Mouse (Mus musculus) midbrain, embryonic 12.5 days (tissue): Measurements from ENCODE around the gene Gm27021. TPM values are rescaled to one million over a fixed set of nuclear protein-coding genes. Genes with fewer than 3 reads are reported as not detected.
A peak's percentile ranks its signal among the peaks of the same experiment; 100 is the strongest.

Experiments
- ATAC-seq: fragments of 200-750 bp; cut with Nextera tagmentation; 2 replicates; pipeline ENCODE4 v1.8.0; 2017; ENCODE audit warnings: low read depth, moderate TSS enrichment, moderate library complexity; ENCODE audit not compliant: low FRiP score
- H3K27ac ChIP-seq: fragments of 300-500 bp; sonication (generic); replicated peaks from 2 replicates; pipeline ENCODE4 v1.5.1; 2016; ENCODE audit warnings: mild to moderate bottlenecking
- H3K27me3 ChIP-seq: fragments of 300-500 bp; sonication (generic); 2 replicates; pipeline ENCODE4 v1.6.1; 2016; ENCODE audit warnings: mild to moderate bottlenecking
- H3K36me3 ChIP-seq: fragments of 300-500 bp; sonication (generic); 2 replicates; pipeline ENCODE4 v1.6.1; 2016
- H3K4me1 ChIP-seq: fragments of 300-500 bp; sonication (generic); 2 replicates; pipeline ENCODE4 v1.6.1; 2016
- H3K4me2 ChIP-seq: fragments of 300-500 bp; sonication (generic); replicated peaks from 2 replicates; pipeline ENCODE4 v1.6.1; 2016; ENCODE audit warnings: mild to moderate bottlenecking, moderate library complexity
- H3K4me3 ChIP-seq: fragments of 300-500 bp; sonication (generic); 2 replicates; pipeline ENCODE4 v1.5.1; 2016; ENCODE audit warnings: mild to moderate bottlenecking
- H3K9ac ChIP-seq: fragments of 300-500 bp; sonication (generic); replicated peaks from 2 replicates; pipeline ENCODE4 v1.6.1; 2016; ENCODE audit warnings: mild to moderate bottlenecking, moderate library complexity
- H3K9me3 ChIP-seq: fragments of 300-500 bp; sonication (generic); 2 replicates; pipeline ENCODE4 v1.6.1; 2016; ENCODE audit warnings: mild to moderate bottlenecking
- WGBS: fragments of 180-500 bp; shearing (Covaris S2); methylation state at CpG from one replicate; pipeline ENCODE4 v1.1.7; 2016; 5-methylcytosine and 5-hydroxymethylcytosine counted together
- polyA plus RNA-seq: library from polyadenylated mRNA; unstranded; fragments of >200 nt; fragmentation: Nextera tagmentation; extraction: Ambion mirVana; gene quantifications from 2 replicates; pipeline ENCODE4 v1.2.1, GENCODE M21; 2016

The Gm27021 gene
- polyA plus RNA-seq, 1 experiment from 2014 or later = 3.0 TPM

DNA sequence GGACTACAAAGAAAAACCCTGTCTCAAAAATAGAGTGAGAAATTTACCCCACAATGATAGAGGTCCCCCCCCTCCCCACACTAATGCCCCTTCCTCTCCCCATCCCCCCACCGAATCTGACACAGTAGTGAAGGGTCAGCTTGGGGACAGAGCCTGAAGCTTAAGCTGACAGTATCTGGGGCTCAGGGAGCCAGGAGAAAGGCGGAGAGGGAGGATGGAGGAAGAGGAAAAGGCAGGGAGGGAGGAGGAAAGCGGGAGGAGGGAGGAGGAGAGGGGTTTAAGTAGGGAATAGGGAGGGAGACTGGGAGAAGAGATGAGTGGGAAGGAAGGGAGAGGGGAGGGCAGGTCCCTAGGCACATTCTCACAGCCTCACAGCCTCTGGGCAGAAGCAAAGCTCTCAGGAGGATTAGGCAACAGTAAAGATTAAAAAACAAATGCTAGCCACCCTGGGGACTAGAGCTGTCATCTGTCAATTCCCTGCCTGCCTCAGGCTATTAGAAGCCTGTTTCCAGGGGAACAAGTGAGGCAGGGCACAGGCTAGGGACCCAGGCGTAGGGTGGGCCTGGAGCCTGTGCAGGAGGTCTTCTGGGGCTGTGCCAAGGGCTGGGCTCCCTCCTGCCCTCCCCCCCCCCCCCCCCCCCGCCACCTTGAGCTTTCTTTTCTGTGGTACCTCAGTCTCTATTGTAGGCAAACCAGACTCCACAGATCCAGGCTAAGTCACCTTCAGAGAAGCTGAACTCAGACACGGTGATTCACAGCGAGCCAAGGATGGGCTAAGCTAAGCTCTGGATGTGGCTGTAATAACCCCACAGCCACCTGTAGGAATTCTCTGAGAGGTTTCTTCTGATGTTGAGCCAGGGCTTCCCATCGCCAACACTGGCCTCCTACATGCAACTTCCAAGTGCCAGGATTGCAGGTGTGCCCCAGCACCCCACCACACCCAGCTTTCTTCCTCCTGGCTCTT, 50.9 kb downstream of the Gm27021 start:
- H3K4me2 ChIP-seq = peak overlapping the region; percentile 9; the same call in 1 of the 2 replicates
- peak; percentile 81 for ATAC-seq
- no peaks in the 10 kb centered on the region for H3K9me3 ChIP-seq
- peak overlapping the region; percentile 83 for H3K27ac ChIP-seq
- WGBS = 12% methylated on average over 7 of the region's 8 CpGs
- H3K4me3 ChIP-seq = no peak overlapping the region
- peaks cover 37% of the 10 kb centered on the region for H3K4me1 ChIP-seq
- H3K36me3 ChIP-seq = no peaks in the 10 kb centered on the region
- H3K27me3 ChIP-seq = 0 out of 2 replicates have a peak, but pooled peaks cover 2% of the 10 kb centered on the region
- H3K9ac ChIP-seq = peak overlapping the region; percentile 21; the same call in 1 of the 2 replicates

DNA sequence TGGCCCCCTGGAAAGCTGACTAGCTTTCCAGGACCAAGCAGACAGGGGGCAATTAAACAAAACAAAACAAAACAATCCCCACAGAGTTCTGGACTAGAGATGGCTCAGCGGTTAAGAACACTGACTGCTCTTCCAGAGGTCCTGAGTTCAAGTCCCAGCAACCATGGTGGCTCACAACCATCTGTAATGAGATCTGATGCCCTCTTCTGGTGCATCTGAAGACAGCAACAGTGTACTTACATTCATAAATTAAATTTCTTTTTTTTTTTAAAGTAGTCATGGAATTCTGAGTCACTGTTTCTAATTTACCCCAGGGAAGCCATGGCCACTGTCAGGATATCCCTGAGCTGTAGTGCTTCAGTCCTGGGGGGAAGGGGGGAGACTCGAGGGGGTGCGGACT, 53.4 kb downstream of the Gm27021 start:
- no peak overlapping the region for H3K27ac ChIP-seq
- no peak for ATAC-seq
- H3K9ac ChIP-seq = no peak overlapping the region
- 0 out of 2 replicates have a peak, but pooled peaks cover 3% of the 10 kb centered on the region for H3K27me3 ChIP-seq
- WGBS = 90% methylated on average over 3 of the region's 3 CpGs
- H3K4me3 ChIP-seq = no peak overlapping the region
- H3K9me3 ChIP-seq = no peaks in the 10 kb centered on the region
- peaks cover 30% of the 10 kb centered on the region for H3K4me1 ChIP-seq
- H3K4me2 ChIP-seq = no peak overlapping the region
- H3K36me3 ChIP-seq = no peaks in the 10 kb centered on the region

DNA sequence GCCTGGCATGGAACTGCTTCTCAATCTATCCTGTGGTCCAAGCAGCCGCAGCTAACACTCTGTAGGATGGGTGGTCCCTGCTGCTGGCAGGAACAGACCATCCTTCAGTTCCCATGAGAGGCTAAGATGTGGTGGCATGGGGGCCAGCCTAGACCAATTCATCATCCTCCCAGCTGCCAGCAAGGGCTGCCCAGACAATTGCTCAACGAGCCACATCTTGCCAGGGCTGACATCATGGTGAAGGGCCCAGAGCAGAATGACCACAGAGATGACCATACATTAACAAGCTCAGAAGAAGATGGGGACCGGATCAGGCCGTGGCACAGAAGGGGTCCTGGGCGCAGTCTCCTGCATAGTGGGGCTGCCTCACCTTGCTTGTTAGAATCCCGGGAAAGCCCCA, 57.1 kb downstream of the Gm27021 start:
- H3K4me3 ChIP-seq = no peak overlapping the region
- no peak overlapping the region for H3K4me2 ChIP-seq
- H3K4me1 ChIP-seq = 0 out of 2 replicates have a peak, but pooled peaks cover 5% of the 10 kb centered on the region
- H3K27ac ChIP-seq = no peak overlapping the region
- H3K36me3 ChIP-seq = 0 out of 2 replicates have a peak, but pooled peaks cover 2% of the 10 kb centered on the region
- no peak for ATAC-seq
- 94% methylated on average over 6 of the region's 6 CpGs for WGBS
- H3K27me3 ChIP-seq = 0 out of 2 replicates have a peak, but pooled peaks cover 3% of the 10 kb centered on the region
- H3K9me3 ChIP-seq = no peaks in the 10 kb centered on the region
- H3K9ac ChIP-seq = no peak overlapping the region

GRCm38 (mm10) chr8:120607885-120608284, 60.0 kb downstream of the Gm27021 start:
- 0 out of 2 replicates have a peak, but pooled peaks cover 2% of the 10 kb centered on the region for H3K36me3 ChIP-seq
- no peak overlapping the region for H3K27ac ChIP-seq
- H3K9ac ChIP-seq = no peak overlapping the region
- H3K27me3 ChIP-seq = 0 out of 2 replicates have a peak, but pooled peaks cover 3% of the 10 kb centered on the region
- peaks cover 7% of the 10 kb centered on the region for H3K4me1 ChIP-seq
- H3K9me3 ChIP-seq = no peaks in the 10 kb centered on the region
- H3K4me3 ChIP-seq = no peak overlapping the region
- H3K4me2 ChIP-seq = no peak overlapping the region
- ATAC-seq = no peak; the same call in 1 of the 2 replicates
- 14% methylated on average over 7 of the region's 7 CpGs for WGBS

- ATAC-seq = 0 out of 2 replicates have a peak, but pooled peaks have one; percentile 50
- H3K4me3 ChIP-seq = no peak overlapping the region
- 84% methylated on average over 9 of the region's 9 CpGs for WGBS
These were observed 60.4 kb downstream of the Gm27021 start for GRCm38 (mm10) chr8:120607460-120607859.

DNA sequence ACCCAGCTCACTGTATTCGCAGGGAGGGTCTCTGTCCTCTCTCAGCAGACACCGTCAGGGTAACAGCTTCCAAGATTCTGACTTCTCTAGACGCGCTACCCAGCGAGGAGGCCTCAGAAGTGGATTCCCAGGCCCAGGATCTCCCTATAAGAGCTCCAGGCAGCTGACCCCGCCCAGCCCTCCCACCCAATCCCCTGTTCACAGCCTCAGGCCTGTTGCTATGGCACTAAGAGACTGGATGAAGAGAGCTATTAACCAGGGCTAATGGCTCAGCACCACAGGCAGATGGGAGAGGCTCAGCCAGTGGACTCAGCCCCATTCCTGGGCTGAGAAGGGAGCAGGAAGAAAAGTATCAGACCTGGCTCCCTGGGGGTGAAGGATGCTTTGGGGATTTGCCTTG, 65.2 kb downstream of the Gm27021 start:
- H3K36me3 ChIP-seq = 0 out of 2 replicates have a peak, but pooled peaks cover 2% of the 10 kb centered on the region
- no peak overlapping the region for H3K4me2 ChIP-seq
- H3K27ac ChIP-seq = peak overlapping the region; percentile 27
- H3K4me1 ChIP-seq = peaks cover 22% of the 10 kb centered on the region
- H3K9me3 ChIP-seq = peaks cover 2% of the 10 kb centered on the region; the same call in 1 of the 2 replicates
- peaks cover 16% of the 10 kb centered on the region for H3K27me3 ChIP-seq
- peak; percentile 60; the same call in 1 of the 2 replicates for ATAC-seq
- 32% methylated on average over 6 of the region's 6 CpGs for WGBS
- no peak overlapping the region for H3K4me3 ChIP-seq
- H3K9ac ChIP-seq = no peak overlapping the region

More at GRCm38 (mm10) chr8:120607460-120607859, 60.4 kb downstream of the Gm27021 start:
- H3K9ac ChIP-seq = no peak overlapping the region
- H3K4me1 ChIP-seq = peaks cover 12% of the 10 kb centered on the region
- 0 out of 2 replicates have a peak, but pooled peaks cover 2% of the 10 kb centered on the region for H3K36me3 ChIP-seq
- H3K27ac ChIP-seq = no peak overlapping the region
- H3K9me3 ChIP-seq = no peaks in the 10 kb centered on the region
- 0 out of 2 replicates have a peak, but pooled peaks cover 3% of the 10 kb centered on the region for H3K27me3 ChIP-seq
- no peak overlapping the region for H3K4me2 ChIP-seq

- Histone ChIP-seq H3K27me3 (peaks cover 20% of the 10 kb centered on the region), H3K4me2 (no peak overlapping the region), H3K4me3 (no peak overlapping the region), H3K4me1 (peaks cover 19% of the 10 kb centered on the region), H3K36me3 (no peaks in the 10 kb centered on the region), H3K27ac (no peak overlapping the region), H3K9ac (no peak overlapping the region), H3K9me3 (peaks cover 2% of the 10 kb centered on the region; the same call in 1 of the 2 replicates)
- 50% methylated on average over 7 of the region's 7 CpGs for WGBS
- no peak for ATAC-seq
These were observed 68.4 kb downstream of the Gm27021 start for GRCm38 (mm10) chr8:120599504-120599903.

GRCm38 (mm10) chr8:120598579-120598978, 69.3 kb downstream of the Gm27021 start:
- no peak overlapping the region for H3K27ac ChIP-seq
- H3K27me3 ChIP-seq = peaks cover 20% of the 10 kb centered on the region
- H3K4me2 ChIP-seq = 0 out of 2 replicates have a peak overlapping the region, but pooled peaks have one; percentile 13
- H3K9ac ChIP-seq = no peak overlapping the region
- no peaks in the 10 kb centered on the region for H3K36me3 ChIP-seq
- H3K4me3 ChIP-seq = no peak overlapping the region
- 41% methylated on average over 24 of the region's 24 CpGs for WGBS
- H3K9me3 ChIP-seq = peaks cover 2% of the 10 kb centered on the region; the same call in 1 of the 2 replicates
- H3K4me1 ChIP-seq = peaks cover 19% of the 10 kb centered on the region
- ATAC-seq = no peak

GRCm38 (mm10) chr8:120595963-120596362, 71.9 kb downstream of the Gm27021 start:
- WGBS = 13% methylated on average over 5 of the region's 5 CpGs
- H3K9ac ChIP-seq = no peak overlapping the region
- H3K4me2 ChIP-seq = no peak overlapping the region

DNA sequence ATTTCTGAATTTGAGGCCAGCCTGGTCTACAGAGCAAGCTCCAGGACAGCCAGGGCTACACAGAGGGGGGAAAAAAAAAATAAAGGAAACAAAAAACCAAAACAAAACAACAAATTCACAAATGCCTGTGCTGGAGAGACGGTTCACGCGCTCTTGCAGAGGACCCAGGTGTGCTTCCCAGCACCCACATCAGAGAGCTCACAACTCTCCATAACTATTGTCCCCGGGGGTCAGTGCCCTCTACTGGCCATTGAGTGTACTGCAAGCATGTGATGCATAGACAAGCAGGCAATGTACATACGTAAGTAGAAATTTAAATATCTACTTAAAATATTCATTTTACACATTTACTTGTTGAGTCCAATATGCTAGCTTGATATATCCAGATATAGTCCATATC, 73.3 kb downstream of the Gm27021 start:
- peaks cover 24% of the 10 kb centered on the region for H3K27me3 ChIP-seq
- no peak overlapping the region for H3K9ac ChIP-seq
- H3K9me3 ChIP-seq = no peaks in the 10 kb centered on the region
- no peak overlapping the region for H3K4me2 ChIP-seq
- H3K36me3 ChIP-seq = no peaks in the 10 kb centered on the region
- no peak overlapping the region for H3K27ac ChIP-seq
- no peak overlapping the region for H3K4me3 ChIP-seq
- ATAC-seq = no peak
- H3K4me1 ChIP-seq = peaks cover 19% of the 10 kb centered on the region
- WGBS = 91% methylated on average over 5 of the region's 5 CpGs

More at GRCm38 (mm10) chr8:120595963-120596362, 71.9 kb downstream of the Gm27021 start:
- ATAC-seq = no peak
- Histone ChIP-seq H3K27me3 (peaks cover 24% of the 10 kb centered on the region), H3K36me3 (no peaks in the 10 kb centered on the region), H3K4me3 (no peak overlapping the region), H3K4me1 (peaks cover 13% of the 10 kb centered on the region), H3K27ac (no peak overlapping the region), H3K9me3 (no peaks in the 10 kb centered on the region)

DNA sequence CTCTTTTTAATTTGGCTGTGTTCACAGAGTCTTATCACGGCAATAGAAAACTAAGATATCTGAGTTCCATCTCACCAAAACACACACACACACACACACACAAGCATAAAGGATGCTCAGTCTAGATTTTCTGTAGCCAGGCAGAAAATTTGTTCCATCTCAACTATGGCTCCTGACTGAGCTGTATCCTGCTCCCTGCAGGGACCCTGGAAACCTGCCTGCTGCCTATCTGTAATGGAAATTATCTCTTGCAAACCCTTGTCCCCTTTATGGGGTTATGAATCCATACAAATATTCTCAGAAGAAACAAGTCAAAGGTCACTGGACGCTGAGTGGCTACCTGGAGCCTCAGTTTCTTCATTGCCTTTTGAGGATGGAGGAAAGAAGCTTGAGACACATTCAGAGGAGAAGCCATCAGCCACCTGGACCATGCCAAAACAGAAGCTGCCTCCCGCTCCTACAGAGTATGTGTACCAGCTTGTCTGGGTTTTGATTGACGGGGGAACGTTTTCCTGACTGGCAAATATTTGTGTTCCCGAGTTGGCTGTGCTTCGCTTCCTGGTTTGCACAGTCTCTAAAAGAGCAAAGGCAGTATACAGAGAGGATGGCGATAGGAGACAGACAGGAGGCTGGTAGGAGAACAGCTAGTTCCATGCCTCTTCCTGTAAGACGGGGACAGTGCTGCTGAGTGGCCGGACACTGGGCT, 76.1 kb downstream of the Gm27021 start:
- Histone ChIP-seq H3K27ac (no peak overlapping the region), H3K27me3 (peaks cover 6% of the 10 kb centered on the region; the same call in 1 of the 2 replicates), H3K4me2 (no peak overlapping the region), H3K9me3 (no peaks in the 10 kb centered on the region), H3K4me1 (peaks cover 30% of the 10 kb centered on the region), H3K4me3 (no peak overlapping the region), H3K36me3 (peaks cover 2% of the 10 kb centered on the region; the same call in 1 of the 2 replicates), H3K9ac (no peak overlapping the region)
- ATAC-seq = no peak
- 82% methylated on average over 10 of the region's 10 CpGs for WGBS
